Mouse (Mus musculus) testis, adult 2 months (tissue): ENCODE results near the gene Ripply3. TPM values are rescaled to one million over a fixed set of nuclear protein-coding genes. Genes with fewer than 3 reads are reported as not detected.
"Not testable (repeated sequence)": the region's sequence is repeated elsewhere in the genome, so short reads cannot be mapped to it uniquely, and the experiment has no call there.

Experiments used
- H3K27ac ChIP-seq: fragments of 200-500 bp; 2 replicates; pipeline ENCODE4 v1.5.1; 2012; ENCODE audit warnings: low read depth, low read length; ENCODE audit not compliant: control insufficient read depth, insufficient read depth
- H3K27me3 ChIP-seq: fragments of 200-500 bp; 2 replicates; pipeline ENCODE4 v1.6.1; 2012; ENCODE audit warnings: mild to moderate bottlenecking, low read length, moderate library complexity; ENCODE audit not compliant: control insufficient read depth, insufficient read depth
- H3K36me3 ChIP-seq: fragments of 200-500 bp; 2 replicates; pipeline ENCODE4 v1.6.1; 2012; ENCODE audit warnings: mild to moderate bottlenecking, low read length; ENCODE audit not compliant: control insufficient read depth, insufficient read depth
- H3K4me1 ChIP-seq: fragments of 200-500 bp; 2 replicates; pipeline ENCODE4 v1.6.1; 2012; ENCODE audit warnings: low read length; ENCODE audit not compliant: control insufficient read depth, insufficient read depth
- H3K4me3 ChIP-seq: fragments of 200-500 bp; 2 replicates; pipeline ENCODE4 v1.5.1; 2012; ENCODE audit warnings: low read depth, mild to moderate bottlenecking, low read length, moderate library complexity, mixed read lengths; ENCODE audit not compliant: control insufficient read depth
- CTCF ChIP-seq: fragments of 200-500 bp; IDR thresholded peaks from 2 replicates; pipeline ENCODE4 v1.5.1; 2012; ENCODE audit warnings: low read depth, mild to moderate bottlenecking, inconsistent platforms, low read length, moderate library complexity; ENCODE audit not compliant: control insufficient read depth, insufficient read depth, insufficient replicate concordance
- POLR2A ChIP-seq: fragments of 200-500 bp; IDR thresholded peaks from 2 replicates; pipeline ENCODE4 v1.6.1; 2012; ENCODE audit warnings: low read depth, mild to moderate bottlenecking, inconsistent platforms, low read length, moderate library complexity; ENCODE audit not compliant: control insufficient read depth
- polyA plus RNA-seq: library from polyadenylated mRNA; depleted of rRNA; stranded (reverse); fragments of >200 nt; gene quantifications from 2 replicates; pipeline ENCODE4 v1.2.3, GENCODE M21; 2012

The Ripply3 gene
- polyA plus RNA-seq, 1 experiment: 0.06 TPM

DNA sequence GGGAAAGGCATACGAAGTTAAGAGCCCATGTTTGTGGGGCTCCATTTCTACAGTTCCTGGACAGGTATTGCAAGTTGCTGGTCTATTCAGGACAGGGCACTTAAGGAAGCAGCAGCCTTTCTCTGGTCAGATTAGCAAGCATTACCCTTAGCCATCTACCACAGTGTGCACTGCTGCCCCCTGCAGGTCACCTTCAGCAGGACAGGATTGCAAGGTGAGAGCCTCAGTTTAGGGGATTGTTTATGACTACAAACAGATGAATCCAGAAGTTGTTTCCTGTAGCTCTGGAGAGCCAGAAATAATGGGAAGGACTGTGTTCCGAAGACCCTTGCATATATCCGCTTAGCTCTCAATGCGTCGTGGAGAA lies 3.6 kb downstream of the Ripply3 start:
- Histone ChIP-seq H3K27ac (no peak overlapping the region), H3K27me3 (peaks cover 10% of the 10 kb centered on the region; the same call in 1 of the 2 replicates), H3K4me3 (no peak overlapping the region), H3K4me1 (peaks cover 14% of the 10 kb centered on the region), H3K36me3 (no peaks in the 10 kb centered on the region)
- TF ChIP-seq CTCF (peak; percentile 90; the same call in 1 of the 2 replicates), POLR2A (no peak)

DNA sequence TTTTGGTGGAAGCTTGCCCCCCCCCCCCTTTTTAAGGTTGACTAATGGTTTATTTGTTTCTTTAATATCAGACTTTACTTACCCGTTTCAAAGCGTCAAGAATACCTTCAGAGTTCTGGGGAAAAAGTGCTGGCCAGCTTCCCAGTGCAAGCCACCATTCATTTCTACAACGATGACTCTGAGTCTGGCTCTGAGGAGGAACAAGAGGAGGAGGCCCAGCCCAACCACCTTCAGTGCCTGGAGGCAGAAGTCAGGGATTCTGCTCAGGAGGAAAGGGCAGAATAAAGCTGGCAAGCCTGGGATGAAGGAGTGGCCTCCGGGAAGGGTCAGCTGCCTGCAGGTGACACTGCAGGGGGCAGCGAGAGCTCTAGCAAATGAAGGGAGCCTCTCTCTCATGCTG lies 7.4 kb downstream of the Ripply3 start:
- H3K27ac ChIP-seq: no peak overlapping the region
- no peak overlapping the region for H3K4me3 ChIP-seq
- TF ChIP-seq POLR2A (no peak), CTCF (no peak)
- no peaks in the 10 kb centered on the region for H3K4me1 ChIP-seq
- H3K27me3 ChIP-seq: no peaks in the 10 kb centered on the region
- no peaks in the 10 kb centered on the region for H3K36me3 ChIP-seq

DNA sequence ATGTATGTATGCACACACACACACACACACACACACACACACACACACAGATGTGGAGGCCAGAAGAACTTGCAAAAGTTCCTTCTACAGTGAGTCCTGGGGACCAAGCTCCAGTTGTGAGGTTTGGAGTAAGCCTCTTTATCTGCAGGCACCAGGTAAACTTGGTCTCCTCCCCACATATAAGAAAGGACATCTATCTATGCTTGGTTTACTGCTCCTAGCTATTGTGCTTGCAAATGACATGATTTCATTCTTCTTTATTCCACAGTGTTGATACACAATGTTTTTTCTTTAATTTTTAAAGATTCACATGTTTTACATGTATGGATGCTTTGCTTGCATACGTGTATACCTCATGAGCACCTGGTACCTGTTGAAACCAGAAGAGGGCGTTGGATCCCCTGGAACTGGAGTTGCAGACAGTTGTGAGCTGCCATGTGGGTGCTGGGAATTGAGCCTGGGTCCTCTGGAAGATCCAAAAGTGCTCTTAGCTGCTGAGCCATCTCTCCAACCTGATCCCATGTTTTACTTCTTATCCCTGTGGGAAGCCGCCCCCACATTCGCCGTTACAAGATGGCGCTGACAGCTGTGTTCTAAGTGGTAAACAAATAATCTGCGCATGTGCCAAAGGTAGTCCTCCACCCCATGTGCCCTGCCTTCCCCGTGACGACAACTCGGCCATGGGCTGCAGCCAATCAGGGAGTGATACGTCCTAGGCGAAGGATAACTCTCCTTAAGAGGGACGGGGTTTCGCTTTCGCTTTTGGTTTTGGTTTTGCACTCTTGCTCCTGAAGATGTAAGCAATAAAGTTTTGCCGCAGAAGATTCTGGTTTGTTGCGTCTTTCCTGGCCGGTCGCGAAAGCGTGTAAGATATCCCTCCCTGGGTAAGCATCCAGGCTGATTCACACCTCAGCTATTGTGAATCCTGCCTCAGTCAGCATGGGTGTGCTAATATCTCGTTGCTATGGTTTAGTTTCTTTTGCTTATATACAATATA lies 11.2 kb downstream of the Ripply3 start:
- not testable (repeated sequence) for H3K4me3 ChIP-seq, H3K27ac ChIP-seq, H3K27me3 ChIP-seq, H3K36me3 ChIP-seq, H3K4me1 ChIP-seq

DNA sequence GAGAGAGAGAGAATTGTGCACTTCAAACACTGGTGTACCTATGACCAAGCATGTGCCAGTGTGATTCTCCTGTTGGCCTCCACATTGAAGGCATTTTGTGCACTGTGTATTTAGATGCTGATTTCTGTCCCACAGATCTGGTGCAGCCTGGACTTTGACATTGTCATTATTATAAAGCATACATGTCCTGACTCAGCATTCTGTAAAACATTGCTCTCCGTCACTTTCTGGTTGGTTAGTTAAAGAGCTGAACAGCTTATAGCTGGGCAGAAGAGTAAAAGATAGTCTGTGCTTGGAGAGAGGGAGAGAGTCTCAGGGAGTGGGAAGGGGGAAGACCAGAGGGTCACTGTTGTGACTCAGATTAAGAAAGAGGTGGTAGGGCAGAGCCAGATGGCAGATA lies 17.5 kb downstream of the Ripply3 start:
- Histone ChIP-seq H3K36me3 (no peaks in the 10 kb centered on the region), H3K27me3 (no peaks in the 10 kb centered on the region), H3K27ac (no peak overlapping the region), H3K4me1 (no peaks in the 10 kb centered on the region), H3K4me3 (no peak overlapping the region)
- TF ChIP-seq POLR2A (no peak), CTCF (no peak)

DNA sequence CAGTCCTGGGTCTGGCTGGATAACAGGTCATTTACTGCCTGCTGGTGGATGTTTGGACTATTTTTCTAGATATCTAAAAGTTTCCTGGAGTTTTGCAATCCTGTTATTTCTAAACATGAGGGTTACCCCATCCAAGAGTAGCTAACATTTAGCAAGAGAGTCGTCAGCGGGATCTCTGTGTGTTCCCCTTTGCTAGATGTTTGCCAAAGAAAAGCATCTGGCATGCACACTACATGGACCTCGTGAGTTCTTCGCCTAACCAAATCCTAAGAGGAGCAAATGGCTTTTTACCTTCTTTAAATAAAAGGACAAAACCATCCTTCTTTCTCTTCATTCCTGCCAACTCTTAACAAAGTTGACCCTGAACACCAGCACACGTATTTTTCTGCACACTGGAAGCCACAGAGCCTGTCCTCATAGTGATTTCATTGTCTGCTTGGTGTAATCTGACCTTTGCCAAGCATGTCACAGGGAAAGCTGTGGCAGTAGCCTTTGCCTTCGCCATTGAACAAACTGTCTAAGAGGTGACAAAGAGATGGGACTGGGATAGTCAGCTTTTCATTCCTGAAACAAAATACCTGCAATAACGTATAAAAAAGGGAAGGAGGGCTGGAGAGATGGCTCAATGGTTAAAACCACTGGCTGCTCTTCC lies 19.0 kb downstream of the Ripply3 start:
- TF ChIP-seq POLR2A: no peak
- no peak for TF ChIP-seq CTCF
- no peak overlapping the region for H3K4me3 ChIP-seq
- H3K4me1 ChIP-seq: no peaks in the 10 kb centered on the region
- no peak overlapping the region for H3K27ac ChIP-seq
- H3K36me3 ChIP-seq: no peaks in the 10 kb centered on the region
- H3K27me3 ChIP-seq: no peaks in the 10 kb centered on the region

DNA sequence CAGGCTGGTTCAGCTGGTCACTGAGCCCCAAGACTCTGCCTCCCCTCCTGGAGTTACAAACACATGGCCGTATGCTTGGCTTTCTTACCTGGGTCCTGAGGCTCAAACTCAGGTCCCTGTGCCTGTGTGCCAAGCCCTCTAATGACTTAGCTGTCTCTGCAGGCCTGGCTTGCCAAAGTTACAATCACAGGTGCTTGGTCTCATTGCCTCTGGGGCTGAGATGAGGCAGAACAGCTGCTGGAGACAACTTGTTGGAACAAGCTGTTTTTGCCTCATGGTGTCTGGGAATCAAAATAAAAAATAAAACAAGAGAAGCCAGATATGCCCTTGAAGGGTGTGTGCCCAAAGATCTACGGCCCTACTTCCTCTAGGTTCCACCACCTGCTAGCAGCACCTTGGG lies 20.6 kb downstream of the Ripply3 start:
- H3K27me3 ChIP-seq: no peaks in the 10 kb centered on the region
- peaks cover 6% of the 10 kb centered on the region for H3K4me1 ChIP-seq
- no peak overlapping the region for H3K4me3 ChIP-seq
- TF ChIP-seq CTCF: no peak
- no peaks in the 10 kb centered on the region for H3K36me3 ChIP-seq
- no peak overlapping the region for H3K27ac ChIP-seq

DNA sequence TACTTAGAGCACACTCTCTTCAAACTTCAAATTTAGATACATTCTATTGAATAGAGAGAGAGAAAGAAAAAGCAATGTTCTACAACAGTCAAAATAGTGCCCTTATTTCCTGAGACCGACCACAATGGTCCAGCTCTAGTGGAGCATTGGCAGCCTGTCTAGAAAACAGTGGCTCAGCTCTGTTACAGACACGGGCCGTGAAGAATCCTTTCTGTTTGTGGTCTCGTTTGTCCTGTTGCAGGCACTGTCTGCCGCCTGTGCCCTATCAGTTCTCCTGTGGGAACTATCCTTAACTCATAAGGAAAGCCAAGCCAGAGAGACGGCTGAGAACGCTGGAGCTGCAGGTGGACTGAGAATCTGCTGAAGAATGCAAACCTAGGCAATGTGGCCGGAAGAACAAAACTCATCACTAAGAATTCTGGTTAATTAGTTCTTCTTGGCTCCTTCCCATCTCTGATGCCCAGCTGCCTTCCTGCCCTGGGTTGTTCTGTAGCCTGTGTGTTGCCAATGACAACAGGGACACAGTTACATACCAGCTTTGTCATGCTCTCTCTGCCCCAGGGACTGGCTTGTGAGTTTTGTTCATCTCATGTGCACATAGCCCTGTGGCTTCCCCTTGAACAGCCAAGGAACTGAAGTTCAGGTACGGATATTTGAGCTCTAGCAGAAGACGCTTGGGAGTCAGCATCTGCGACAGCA lies 21.5 kb downstream of the Ripply3 start:
- no peaks in the 10 kb centered on the region for H3K27me3 ChIP-seq
- no peaks in the 10 kb centered on the region for H3K36me3 ChIP-seq
- peaks cover 7% of the 10 kb centered on the region for H3K4me1 ChIP-seq
- no peak overlapping the region for H3K27ac ChIP-seq
- TF ChIP-seq POLR2A (no peak), CTCF (no peak)
- H3K4me3 ChIP-seq: no peak overlapping the region
